Mouse (Mus musculus): ENCODE results near the gene Chst10. TPM values are rescaled to one million over a fixed set of nuclear protein-coding genes. Genes with fewer than 3 reads are reported as not detected.
A peak's percentile ranks its signal among the peaks of the same experiment; 100 is the strongest.

The Chst10 gene
- polyA plus RNA-seq, 1 experiment from 2014 or later: 58.8 TPM

- Histone ChIP-seq H3K27ac (replicated peaks) (peak within 1 kb of the TSS; percentile 98), H3K4me3 (peak within 1 kb of the TSS; percentile 87), H3K27me3 (no peaks in the 10 kb centered on the region), H3K9me3 (no peaks in the 10 kb centered on the region), H3K4me1 (replicated peaks) (peaks cover 23% of the 10 kb centered on the region), H3K36me3 (peaks cover 14% of the 10 kb centered on the region; the same call in 1 of the 2 replicates), H3K4me2 (peak within 1 kb of the TSS; percentile 97), H3K9ac (peak within 1 kb of the TSS; percentile 93)
- ATAC-seq (ENCODE audit: low FRiP score, low read depth): peak; percentile 95
- under 1% methylated on average over 47 of the region's 47 CpGs for WGBS
Observed at GRCm38 (mm10) chr1:38836477-38836872, 61.5 kb downstream of the Chst10 start, which contains the start of gene Lonrf2. Lonrf2 (minus strand) TSS chr1:38836711.

DNA sequence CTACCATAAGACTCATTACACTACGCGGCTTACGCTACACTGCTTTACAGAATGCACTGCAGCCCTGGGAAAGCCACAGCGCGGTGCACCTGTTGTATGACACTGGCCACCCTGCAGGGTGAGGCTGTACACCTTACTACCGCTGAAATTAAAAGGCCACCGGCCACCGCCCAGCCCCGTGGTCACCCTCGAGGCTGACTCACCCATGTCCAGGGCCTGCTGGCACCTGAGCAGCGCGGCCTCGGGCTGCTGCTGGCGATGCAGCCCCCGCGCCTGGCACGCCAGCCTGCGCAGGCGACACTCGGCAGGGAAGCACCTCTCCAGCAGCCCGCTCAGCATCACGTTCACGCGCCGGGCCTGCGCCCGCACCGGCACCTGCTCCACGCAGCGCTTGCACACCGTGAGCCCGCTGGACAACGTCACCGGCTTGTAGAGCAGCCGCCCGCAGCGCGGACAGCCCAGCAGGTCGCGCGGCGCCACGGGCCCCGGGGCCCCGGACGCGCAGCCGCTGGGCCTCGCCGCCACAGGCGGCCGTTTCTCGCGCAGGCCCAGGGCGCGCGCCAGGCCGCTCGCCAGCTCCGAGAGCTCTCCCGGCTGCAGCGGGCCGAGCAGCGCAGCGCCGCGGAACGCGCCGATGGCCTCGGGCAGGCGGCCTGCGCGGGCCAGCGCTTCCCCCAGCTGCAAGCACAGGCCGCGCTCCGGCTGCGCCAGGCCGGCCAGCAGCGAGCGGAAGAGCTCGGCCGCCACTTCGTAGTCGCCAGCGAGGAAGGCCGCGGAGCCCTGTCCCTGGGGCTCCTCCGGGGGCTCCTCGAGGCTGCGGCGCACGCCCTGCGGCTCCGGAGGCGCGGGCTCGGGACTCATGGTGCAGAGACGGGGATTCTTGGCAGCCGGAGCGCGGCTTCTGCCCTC is 62.1 kb downstream of the Chst10 start:
- peak; percentile 75 for ATAC-seq (ENCODE audit: low FRiP score, low read depth)
- 1% methylated on average over 87 of the region's 103 CpGs for WGBS
- Histone ChIP-seq H3K27me3 (no peaks in the 10 kb centered on the region), H3K4me2 (peak overlapping the region; percentile 97), H3K4me1 (replicated peaks) (peaks cover 23% of the 10 kb centered on the region), H3K36me3 (peaks cover 14% of the 10 kb centered on the region; the same call in 1 of the 2 replicates), H3K9ac (peak overlapping the region; percentile 93), H3K9me3 (no peaks in the 10 kb centered on the region), H3K27ac (replicated peaks) (peak overlapping the region; percentile 98), H3K4me3 (peak overlapping the region; percentile 87)

DNA sequence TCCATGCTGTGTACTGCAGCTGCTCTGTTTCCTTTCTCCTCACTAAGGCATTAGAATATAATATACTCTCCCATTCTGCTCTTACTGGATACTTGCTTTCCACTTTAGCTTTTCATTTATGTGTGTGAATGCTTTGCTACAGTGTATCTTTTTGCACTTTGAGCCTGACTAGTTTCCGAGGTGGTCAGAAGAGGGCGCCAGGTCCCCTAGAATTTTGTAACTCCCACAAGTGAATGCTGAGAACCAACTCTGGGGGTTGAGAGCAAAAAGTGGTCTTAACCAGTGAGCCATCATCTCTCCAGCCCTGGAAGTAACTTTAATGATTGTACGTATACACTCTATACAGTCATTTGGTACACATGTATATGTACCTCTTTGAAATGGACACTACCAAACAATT is 63.1 kb downstream of the Chst10 start:
- peak overlapping the region; percentile 87 for H3K4me3 ChIP-seq
- H3K9ac ChIP-seq: no peak overlapping the region; the same call in 1 of the 2 replicates
- peak overlapping the region; percentile 97 for H3K4me2 ChIP-seq
- no peaks in the 10 kb centered on the region for H3K9me3 ChIP-seq
- peaks cover 23% of the 10 kb centered on the region for H3K4me1 ChIP-seq (replicated peaks)
- ATAC-seq (ENCODE audit: low FRiP score, low read depth): no peak
- WGBS: 26% methylated on average over 3 of the region's 3 CpGs
- no peak overlapping the region for H3K27ac ChIP-seq (replicated peaks)
- H3K27me3 ChIP-seq: no peaks in the 10 kb centered on the region
- peaks cover 14% of the 10 kb centered on the region; the same call in 1 of the 2 replicates for H3K36me3 ChIP-seq

DNA sequence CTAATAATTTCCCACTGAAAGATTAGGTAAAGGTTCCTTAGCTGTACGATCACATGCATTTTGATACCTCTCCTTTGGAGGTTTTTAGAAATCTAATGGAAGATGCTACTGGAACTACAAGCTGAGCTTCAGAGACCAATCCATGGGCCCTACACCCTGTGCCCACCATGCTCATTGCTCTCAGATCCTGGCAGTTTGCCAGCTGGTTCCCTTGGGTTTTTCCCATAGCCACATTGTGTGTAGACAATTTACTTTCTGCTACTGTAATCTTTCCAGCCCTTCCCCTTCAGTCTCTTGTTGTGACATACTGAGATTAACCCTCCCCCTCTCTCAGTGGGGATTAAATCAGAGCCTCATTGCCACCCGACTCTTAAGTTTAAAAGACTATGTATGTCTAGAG is 73.0 kb downstream of the Chst10 start:
- peaks cover 3% of the 10 kb centered on the region; the same call in 1 of the 2 replicates for H3K4me1 ChIP-seq (replicated peaks)
- no peak for ATAC-seq (ENCODE audit: low FRiP score, low read depth)
- no peak overlapping the region for H3K4me2 ChIP-seq

GRCm38 (mm10) chr1:38823851-38824250 is 74.1 kb downstream of the Chst10 start:
- no peak for ATAC-seq (ENCODE audit: low FRiP score, low read depth)
- H3K4me3 ChIP-seq: no peak overlapping the region
- H3K36me3 ChIP-seq: peaks cover 8% of the 10 kb centered on the region
- no peak overlapping the region for H3K9ac ChIP-seq
- no peaks in the 10 kb centered on the region for H3K9me3 ChIP-seq
- no peaks in the 10 kb centered on the region for H3K27me3 ChIP-seq
- H3K27ac ChIP-seq (replicated peaks): no peak overlapping the region
- H3K4me2 ChIP-seq: no peak overlapping the region
- WGBS: 73% methylated on average over 2 of the region's 2 CpGs
- peaks cover 3% of the 10 kb centered on the region; the same call in 1 of the 2 replicates for H3K4me1 ChIP-seq (replicated peaks)

More for the DNA sequence above, 73.0 kb downstream of the Chst10 start:
- no peaks in the 10 kb centered on the region for H3K9me3 ChIP-seq
- H3K36me3 ChIP-seq: peaks cover 6% of the 10 kb centered on the region
- no peak overlapping the region for H3K9ac ChIP-seq
- no peak overlapping the region for H3K27ac ChIP-seq (replicated peaks)
- H3K27me3 ChIP-seq: no peaks in the 10 kb centered on the region
- WGBS: 66% methylated on average over 2 of the region's 2 CpGs
- no peak overlapping the region for H3K4me3 ChIP-seq

DNA sequence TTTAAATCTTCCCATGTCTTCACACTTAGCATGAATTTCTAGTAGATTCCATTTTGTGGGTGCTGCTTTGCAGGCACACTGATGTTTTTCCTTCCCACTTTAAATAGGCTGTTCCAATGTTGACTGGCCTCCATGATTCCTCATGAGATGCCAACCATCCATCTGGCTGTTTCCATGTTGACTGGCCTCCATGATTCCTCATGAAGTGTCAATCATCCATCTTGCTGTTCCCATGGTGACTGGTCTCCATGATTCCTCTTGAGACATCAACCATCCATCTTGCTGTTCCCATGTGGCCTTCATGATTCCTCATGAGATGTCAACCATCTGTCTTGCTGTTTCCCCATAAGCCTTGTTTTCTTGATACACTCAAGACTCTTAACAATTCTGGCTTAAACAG is 78.3 kb downstream of the Chst10 start:
- H3K4me1 ChIP-seq (replicated peaks): peaks cover 11% of the 10 kb centered on the region
- H3K4me2 ChIP-seq: no peak overlapping the region
- H3K36me3 ChIP-seq: peaks cover 21% of the 10 kb centered on the region
- no peak for ATAC-seq (ENCODE audit: low FRiP score, low read depth)
- H3K27ac ChIP-seq (replicated peaks): no peak overlapping the region
- no peaks in the 10 kb centered on the region for H3K9me3 ChIP-seq
- H3K9ac ChIP-seq: no peak overlapping the region
- H3K27me3 ChIP-seq: no peaks in the 10 kb centered on the region
- no peak overlapping the region for H3K4me3 ChIP-seq

DNA sequence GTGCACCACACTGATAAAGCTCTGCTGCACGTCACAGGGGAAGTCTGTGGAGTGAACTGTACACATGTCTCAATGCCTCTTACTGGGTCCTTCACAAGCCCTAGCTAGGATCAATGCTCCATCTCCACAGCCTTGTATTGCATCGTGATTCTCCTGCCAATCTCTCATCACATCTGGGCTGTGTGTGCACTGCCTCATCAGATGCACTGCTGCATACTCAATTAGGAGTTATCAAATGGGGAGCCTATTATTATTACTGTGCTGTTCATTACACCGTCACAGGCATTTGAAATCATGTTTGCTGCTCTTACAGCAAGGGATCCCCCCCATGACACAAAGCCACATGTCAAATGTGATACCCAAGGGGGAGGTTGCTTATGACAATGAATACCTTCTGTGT is 80.3 kb downstream of the Chst10 start:
- Histone ChIP-seq H3K4me1 (replicated peaks) (peaks cover 11% of the 10 kb centered on the region), H3K4me3 (no peak overlapping the region), H3K36me3 (peaks cover 31% of the 10 kb centered on the region), H3K27ac (replicated peaks) (no peak overlapping the region), H3K4me2 (no peak overlapping the region), H3K9ac (no peak overlapping the region), H3K27me3 (no peaks in the 10 kb centered on the region), H3K9me3 (no peaks in the 10 kb centered on the region)
- WGBS: 53% methylated on average over 3 of the region's 3 CpGs
- no peak for ATAC-seq (ENCODE audit: low FRiP score, low read depth)

- Histone ChIP-seq H3K9me3 (no peaks in the 10 kb centered on the region), H3K4me3 (no peak overlapping the region), H3K4me2 (no peak overlapping the region), H3K27ac (replicated peaks) (no peak overlapping the region), H3K36me3 (peaks cover 33% of the 10 kb centered on the region), H3K9ac (no peak overlapping the region), H3K27me3 (no peaks in the 10 kb centered on the region), H3K4me1 (replicated peaks) (peaks cover 11% of the 10 kb centered on the region)
- no peak for ATAC-seq (ENCODE audit: low FRiP score, low read depth)
- 74% methylated on average over 9 of the region's 9 CpGs for WGBS
Observed at GRCm38 (mm10) chr1:38817268-38817667, 80.7 kb downstream of the Chst10 start.

DNA sequence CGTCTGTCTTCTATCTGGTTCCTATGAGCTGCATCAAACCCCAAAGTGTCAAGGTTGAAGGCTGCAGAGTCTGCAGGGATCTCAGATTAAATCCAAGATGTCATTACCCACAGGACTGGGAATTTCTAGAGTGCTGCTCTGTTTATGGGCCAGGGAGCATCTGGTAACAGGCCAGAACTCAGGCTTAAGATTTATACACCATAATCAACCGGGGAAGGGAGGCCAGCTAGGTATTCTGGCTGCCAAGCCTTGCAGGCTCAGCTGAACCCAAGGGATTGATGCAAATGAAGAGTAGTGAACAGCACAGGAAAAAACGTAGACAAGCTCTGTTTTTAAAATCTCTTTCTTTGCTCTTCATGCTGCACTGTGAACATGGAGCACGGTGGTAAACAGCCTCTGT is 81.7 kb downstream of the Chst10 start:
- Histone ChIP-seq H3K9me3 (no peaks in the 10 kb centered on the region), H3K4me3 (no peak overlapping the region), H3K4me2 (no peak overlapping the region), H3K9ac (no peak overlapping the region), H3K27ac (replicated peaks) (no peak overlapping the region; the same call in 1 of the 2 replicates), H3K36me3 (peaks cover 43% of the 10 kb centered on the region), H3K4me1 (replicated peaks) (peaks cover 8% of the 10 kb centered on the region; the same call in 1 of the 2 replicates), H3K27me3 (no peaks in the 10 kb centered on the region)
- no peak for ATAC-seq (ENCODE audit: low FRiP score, low read depth)
- 51% methylated on average over 4 of the region's 4 CpGs for WGBS

Other genes starting within 250 kb of the Chst10 start
- 33.4 and 37.8 TPM in 2 replicates for gene Aff3, start 233.2 kb downstream of the Chst10 start, polyA plus RNA-seq (2015; fragmentation: Nextera tagmentation; extraction: Ambion mirVana)
- gene Lonrf2, start 61.5 kb downstream of the Chst10 start, polyA plus RNA-seq (2015; fragmentation: Nextera tagmentation; extraction: Ambion mirVana): 21.9 and 24.1 TPM in 2 replicates
- 1.5 and 1.8 TPM in 2 replicates for gene Nms, start 41.0 kb upstream of the Chst10 start, polyA plus RNA-seq (2015; fragmentation: Nextera tagmentation; extraction: Ambion mirVana)
- gene Pdcl3, start 87.4 kb upstream of the Chst10 start, polyA plus RNA-seq (2015; fragmentation: Nextera tagmentation; extraction: Ambion mirVana): 149 and 155 TPM in 2 replicates

All from hindbrain, embryonic 15.5 days (tissue).